Mouse (Mus musculus) kidney, postnatal 10 days (tissue): ENCODE data around the gene Cdh4.

Experiments
- DNase-seq: peaks from one replicate; pipeline ENCODE4 v3.0.0; 2021; ENCODE audit warnings: mixed read lengths

The Cdh4 gene

GRCm38 (mm10) chr2:179442191-179442540 is at the start of gene Cdh4:
Gene Cdh4 (plus strand): TSS chr2:179442431.
- DNase-seq: peak; percentile 84

GRCm38 (mm10) chr2:179395442-179395841 is 46.8 kb upstream of the Cdh4 start:
- DNase-seq: no peak

- DNase-seq: no peak
These were observed 42.5 kb upstream of the Cdh4 start for GRCm38 (mm10) chr2:179399645-179400249.

GRCm38 (mm10) chr2:179410866-179411561 is 31.2 kb upstream of the Cdh4 start:
- no peak for DNase-seq

- DNase-seq: no peak
These were observed 29.3 kb upstream of the Cdh4 start for GRCm38 (mm10) chr2:179412966-179413365.

- no peak for DNase-seq
These were observed 28.0 kb upstream of the Cdh4 start for GRCm38 (mm10) chr2:179414253-179414652.

GRCm38 (mm10) chr2:179414704-179415103 is 27.5 kb upstream of the Cdh4 start:
- DNase-seq: no peak

- no peak for DNase-seq
These were observed 26.3 kb upstream of the Cdh4 start for GRCm38 (mm10) chr2:179415892-179416403.

GRCm38 (mm10) chr2:179416587-179417227 is 25.5 kb upstream of the Cdh4 start:
- no peak for DNase-seq

- no peak for DNase-seq
These were observed 16.6 kb upstream of the Cdh4 start for GRCm38 (mm10) chr2:179425602-179426001.

GRCm38 (mm10) chr2:179428889-179429288 is 13.3 kb upstream of the Cdh4 start:
- no peak for DNase-seq

- DNase-seq: no peak
These were observed 2.1 kb upstream of the Cdh4 start for GRCm38 (mm10) chr2:179440161-179440560.

GRCm38 (mm10) chr2:179441086-179441485 is 1.1 kb upstream of the Cdh4 start:
- peak; percentile 13 for DNase-seq

GRCm38 (mm10) chr2:179441717-179442116 is 514 bp upstream of the Cdh4 start:
- DNase-seq: peak; percentile 41

- DNase-seq: peak; percentile 65
These were observed 452 bp downstream of the Cdh4 start for GRCm38 (mm10) chr2:179442541-179443225.

GRCm38 (mm10) chr2:179443226-179443815 is 1.1 kb downstream of the Cdh4 start:
- peak; percentile 75 for DNase-seq

- DNase-seq: peak; percentile 11
These were observed 1.7 kb downstream of the Cdh4 start for GRCm38 (mm10) chr2:179443959-179444358.

GRCm38 (mm10) chr2:179448256-179448655 is 6.0 kb downstream of the Cdh4 start:
- DNase-seq: no peak

GRCm38 (mm10) chr2:179449018-179449417 is 6.8 kb downstream of the Cdh4 start:
- no peak for DNase-seq

GRCm38 (mm10) chr2:179459196-179459595 is 17.0 kb downstream of the Cdh4 start:
- no peak for DNase-seq

- no peak for DNase-seq
These were observed 17.4 kb downstream of the Cdh4 start for GRCm38 (mm10) chr2:179459606-179460005.

- no peak for DNase-seq
These were observed 21.3 kb downstream of the Cdh4 start for GRCm38 (mm10) chr2:179463514-179463913.
